Mouse (Mus musculus) stomach, postnatal 0 days (tissue): ENCODE data around the gene Sarnp. TPM values are rescaled to one million over a fixed set of nuclear protein-coding genes. Genes with fewer than 3 reads are reported as not detected.

ENCODE experiments used
- ATAC-seq: fragments of 200-750 bp; cut with Nextera tagmentation; 2 replicates; pipeline ENCODE4 v1.8.0; 2017; ENCODE audit not compliant: low FRiP score, low TSS enrichment
- DNase-seq: peaks from one replicate; pipeline ENCODE4 v3.0.0-alpha.2; 2016; ENCODE audit warnings: low spot score
- H3K27ac ChIP-seq: fragments of 300-500 bp; sonication (generic); replicated peaks from 2 replicates; pipeline ENCODE4 v1.5.1; 2014; ENCODE audit warnings: mild to moderate bottlenecking, control low read depth
- H3K27me3 ChIP-seq: fragments of 300-500 bp; sonication (generic); 2 replicates; pipeline ENCODE4 v1.6.1; 2014; ENCODE audit warnings: low read length; ENCODE audit not compliant: control insufficient read depth, insufficient read depth
- H3K36me3 ChIP-seq: fragments of 300-500 bp; sonication (generic); 2 replicates; pipeline ENCODE4 v1.6.1; 2014; ENCODE audit warnings: low read length, mixed read lengths; ENCODE audit not compliant: control insufficient read depth, insufficient read depth
- H3K4me1 ChIP-seq: fragments of 300-500 bp; sonication (generic); replicated peaks from 2 replicates; pipeline ENCODE4 v1.6.1; 2014; ENCODE audit warnings: antibody characterized with exemption; ENCODE audit not compliant: control insufficient read depth, insufficient read depth
- H3K4me2 ChIP-seq: fragments of 300-500 bp; sonication (generic); replicated peaks from 2 replicates; pipeline ENCODE4 v1.6.1; 2014; ENCODE audit warnings: low read depth, mild to moderate bottlenecking, control low read depth, moderate library complexity
- H3K4me3 ChIP-seq: fragments of 300-500 bp; sonication (generic); 2 replicates; pipeline ENCODE4 v1.5.1; 2014; ENCODE audit warnings: low read depth, low read length, control low read depth
- H3K9ac ChIP-seq: fragments of 300-500 bp; sonication (generic); 2 replicates; pipeline ENCODE4 v1.6.1; 2014; ENCODE audit warnings: mild to moderate bottlenecking, low read length, control low read depth, mixed read lengths
- H3K9me3 ChIP-seq: fragments of 300-500 bp; sonication (generic); 2 replicates; pipeline ENCODE4 v1.6.1; 2016; ENCODE audit warnings: low read length; ENCODE audit not compliant: control insufficient read depth
- CTCF ChIP-seq: IDR thresholded peaks from 2 replicates; pipeline ENCODE4 v1.5.1; 2016; ENCODE audit warnings: antibody characterized with exemption, low read depth, mild to moderate bottlenecking, moderate library complexity
- EP300 ChIP-seq: optimal IDR thresholded peaks from 2 replicates; pipeline ENCODE3; 2016; ENCODE audit warnings: antibody characterized with exemption
- whole genome bisulfite sequencing: fragments of 180-500 bp; shearing (Covaris S2); extraction: QIAGEN DNeasy Blood & Tissue Kit; methylation state at CpG from one replicate; pipeline ENCODE4 v1.1.7; 2014; 5-methylcytosine and 5-hydroxymethylcytosine counted together
- polyA plus RNA-seq: library from polyadenylated mRNA; unstranded; fragments of >200 nt; fragmentation: Nextera tagmentation; extraction: Ambion mirVana; gene quantifications from 2 replicates; pipeline ENCODE4 v1.2.1, GENCODE M21; 2015

Gene Sarnp
- 99.4 and 104 TPM in 2 replicates for polyA plus RNA-seq

DNA sequence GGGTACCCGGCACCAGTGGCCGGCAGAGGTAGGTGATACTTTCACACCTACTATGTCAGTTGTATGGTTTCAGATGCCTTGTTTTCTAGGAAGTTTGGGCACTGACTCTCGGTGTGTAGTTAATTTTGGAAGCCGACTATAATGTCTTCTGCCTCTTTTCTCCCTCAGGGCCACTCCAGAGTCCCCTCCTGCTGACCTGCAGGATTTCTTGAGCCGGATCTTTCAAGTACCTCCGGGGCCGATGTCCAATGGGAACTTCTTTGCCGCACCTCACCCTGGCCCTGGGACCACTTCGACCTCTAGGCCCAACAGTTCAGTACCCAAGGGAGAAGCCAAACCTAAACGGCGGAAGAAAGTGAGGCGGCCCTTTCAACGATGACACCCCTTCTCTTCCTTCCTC lies at the start of gene Sarnp:
Gene Sarnp, plus strand, starts transcription at position 301 of the 400 bp plus-strand sequence.
- no peaks in the 10 kb centered on the region for H3K4me1 ChIP-seq
- H3K4me2 ChIP-seq, result no peak within 1 kb of the TSS
- no peak within 1 kb of the TSS for H3K4me3 ChIP-seq
- H3K9ac ChIP-seq, result no peak within 1 kb of the TSS
- no peak for ATAC-seq
- H3K9me3 ChIP-seq, result no peaks in the 10 kb centered on the region
- H3K27me3 ChIP-seq, result no peaks in the 10 kb centered on the region
- no peak within 1 kb of the TSS for H3K27ac ChIP-seq
- 88% methylated on average over 13 of the region's 13 CpGs for WGBS
- DNase-seq, result no peak
- peaks cover 12% of the 10 kb centered on the region for H3K36me3 ChIP-seq
- no peak for TF ChIP-seq EP300
- no peak for TF ChIP-seq CTCF

DNA sequence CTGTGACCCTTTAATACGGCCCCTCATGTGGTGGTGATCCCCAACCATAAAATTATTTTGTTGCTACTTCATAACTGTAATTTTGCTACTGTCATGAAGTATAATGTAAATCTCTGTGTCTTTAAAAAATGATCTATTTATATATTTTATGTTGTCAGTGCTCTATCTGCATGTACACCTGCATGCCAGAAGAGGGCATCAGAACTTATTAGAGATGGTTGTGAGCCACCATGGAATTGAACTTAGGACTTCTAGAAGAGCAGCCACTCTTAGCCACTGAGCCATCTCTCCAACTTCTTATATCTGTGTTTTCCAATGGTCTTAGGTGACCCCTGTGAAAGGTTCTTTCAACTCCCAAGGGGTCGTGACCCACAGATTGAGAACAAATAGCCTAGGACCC lies 44.2 kb upstream of the Sarnp start:
- no peak for ATAC-seq
- no peak overlapping the region for H3K27ac ChIP-seq
- 88% methylated on average over 2 of the region's 2 CpGs for WGBS

DNA sequence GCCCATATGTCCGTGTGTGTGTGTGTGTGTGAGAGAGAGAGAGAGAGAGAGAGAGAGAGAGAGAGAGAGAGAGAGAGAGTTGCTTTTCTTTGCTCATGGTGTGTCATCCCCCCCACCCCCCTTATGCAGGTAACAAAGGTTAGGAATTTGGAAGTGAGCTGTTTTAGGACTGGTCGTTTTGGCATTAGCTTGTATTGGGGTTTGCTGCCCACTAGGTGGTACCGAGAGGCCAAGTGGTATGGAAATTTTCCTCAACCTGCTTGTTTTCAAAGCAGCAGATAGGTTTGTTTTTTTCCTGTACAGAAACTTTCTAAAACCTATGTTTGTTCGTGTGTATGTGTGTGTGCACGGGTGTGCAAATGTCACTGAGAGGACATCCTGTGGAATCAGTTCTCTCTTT lies 43.4 kb upstream of the Sarnp start:
- Histone ChIP-seq H3K9me3 (no peaks in the 10 kb centered on the region), H3K4me3 (no peak overlapping the region), H3K4me2 (no peak overlapping the region), H3K27me3 (no peaks in the 10 kb centered on the region), H3K4me1 (no peaks in the 10 kb centered on the region), H3K36me3 (no peaks in the 10 kb centered on the region), H3K9ac (no peak overlapping the region), H3K27ac (no peak overlapping the region)
- no peak for DNase-seq
- no peak for ATAC-seq
- TF ChIP-seq CTCF, result peak; percentile 66
- no peak for TF ChIP-seq EP300
- 26% methylated on average over 5 of the region's 5 CpGs for WGBS

More for the DNA sequence above, 44.2 kb upstream of the Sarnp start:
- Histone ChIP-seq H3K9me3 (no peaks in the 10 kb centered on the region), H3K4me3 (no peak overlapping the region), H3K27me3 (no peaks in the 10 kb centered on the region), H3K36me3 (no peaks in the 10 kb centered on the region), H3K4me1 (no peaks in the 10 kb centered on the region), H3K9ac (no peak overlapping the region), H3K4me2 (no peak overlapping the region)
- TF ChIP-seq CTCF (peak; percentile 62), EP300 (no peak)
- no peak for DNase-seq

DNA sequence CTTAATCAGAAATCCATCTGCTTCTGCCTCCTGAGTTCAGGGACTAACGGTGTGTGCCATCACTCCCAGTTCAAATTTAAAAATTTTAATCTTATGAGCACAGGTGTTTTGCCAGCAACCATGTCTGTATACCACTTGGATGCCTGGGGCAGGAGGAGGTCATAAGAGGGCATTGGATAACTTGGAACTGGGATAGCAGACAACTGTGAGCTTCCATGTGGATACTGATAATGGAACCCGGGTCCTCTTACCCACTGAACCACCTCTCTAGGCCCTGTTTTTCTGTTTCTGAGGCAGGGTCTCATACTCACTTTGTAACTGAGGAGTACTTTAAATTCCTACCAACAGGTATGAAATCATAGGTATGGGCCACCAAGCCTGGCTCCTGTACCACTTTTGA lies 38.7 kb upstream of the Sarnp start:
- no peak for TF ChIP-seq CTCF
- no peak for TF ChIP-seq EP300
- ATAC-seq (no peak), DNase-seq (no peak)
- Histone ChIP-seq H3K4me2 (no peak overlapping the region), H3K27ac (peak overlapping the region; percentile 84), H3K36me3 (no peaks in the 10 kb centered on the region), H3K9ac (no peak overlapping the region), H3K4me3 (no peak overlapping the region), H3K9me3 (no peaks in the 10 kb centered on the region), H3K4me1 (no peaks in the 10 kb centered on the region), H3K27me3 (no peaks in the 10 kb centered on the region)
- WGBS, result 93% methylated on average over 2 of the region's 2 CpGs

DNA sequence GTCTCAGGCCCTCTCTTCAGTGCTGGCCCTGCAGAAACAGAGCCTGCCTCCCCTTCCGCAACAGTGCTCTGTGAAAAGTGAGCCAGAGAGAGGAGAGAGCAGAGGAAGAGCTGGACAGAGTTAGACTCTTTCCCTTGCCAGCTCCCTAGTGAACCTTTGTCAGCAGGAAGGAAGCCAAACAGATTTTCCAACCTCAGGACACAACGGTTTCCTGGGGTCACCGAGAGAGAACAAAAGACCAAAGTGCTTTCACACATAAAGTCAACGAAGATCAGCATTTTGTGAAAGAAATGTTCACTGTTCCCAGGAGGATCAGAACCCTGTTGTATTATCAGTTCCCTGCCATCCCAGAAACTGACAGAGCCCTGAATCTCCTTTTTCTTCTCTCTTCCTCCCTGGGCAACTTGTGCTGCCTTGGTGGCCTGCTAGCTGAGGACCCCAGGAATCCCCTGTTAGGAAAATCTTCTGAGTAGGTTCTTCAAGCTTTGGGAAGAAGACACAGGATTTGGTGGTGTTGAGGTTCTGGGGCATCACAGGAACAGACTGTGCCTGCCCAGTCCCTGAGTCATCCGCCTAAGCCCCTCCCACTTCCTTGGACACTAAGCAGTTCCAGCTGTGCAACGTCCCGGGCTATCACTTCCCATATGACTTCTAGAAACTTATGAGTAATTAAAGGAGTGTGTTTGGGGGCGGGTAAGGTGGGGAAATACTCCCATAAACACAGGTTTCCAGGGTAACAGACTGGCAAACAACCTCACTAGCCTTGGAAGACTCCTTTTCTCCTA lies 37.9 kb upstream of the Sarnp start:
- peak; percentile 70 for DNase-seq
- Histone ChIP-seq H3K4me2 (no peak overlapping the region), H3K9me3 (no peaks in the 10 kb centered on the region), H3K27me3 (no peaks in the 10 kb centered on the region), H3K9ac (0 out of 2 replicates have a peak overlapping the region, but pooled peaks have one; percentile 23), H3K4me3 (no peak overlapping the region), H3K4me1 (no peaks in the 10 kb centered on the region), H3K27ac (peak overlapping the region; percentile 84), H3K36me3 (no peaks in the 10 kb centered on the region)
- peak; percentile 95 for ATAC-seq
- TF ChIP-seq CTCF (no peak), EP300 (no peak)
- 14% methylated on average over 8 of the region's 8 CpGs for WGBS

DNA sequence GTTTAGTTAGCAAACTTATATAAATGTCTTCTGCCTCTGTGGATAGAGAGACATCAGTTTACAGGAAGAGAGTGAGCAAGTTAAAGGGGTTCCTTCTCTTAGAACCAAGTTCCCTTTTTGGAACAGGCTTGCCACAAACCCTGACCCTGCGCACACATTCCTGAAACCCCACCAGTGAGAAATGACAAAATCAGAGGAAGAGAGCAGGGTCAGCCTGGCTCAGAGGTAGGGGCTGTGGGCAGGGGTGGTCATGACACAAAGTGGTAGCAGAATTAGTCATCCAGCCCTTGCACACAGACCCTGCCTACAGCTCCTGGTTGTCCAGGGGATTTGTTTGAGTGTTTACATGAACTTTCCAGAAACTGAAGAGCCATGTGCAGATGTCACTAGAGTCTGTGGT lies 36.9 kb upstream of the Sarnp start:
- DNase-seq, result no peak

More for the DNA sequence above, 36.9 kb upstream of the Sarnp start:
- H3K4me1 ChIP-seq, result no peaks in the 10 kb centered on the region
- no peak overlapping the region for H3K4me3 ChIP-seq
- TF ChIP-seq CTCF, result no peak
- TF ChIP-seq EP300, result no peak
- no peaks in the 10 kb centered on the region for H3K27me3 ChIP-seq
- no peak for ATAC-seq
- WGBS, result 93% methylated on average over 1 of the region's 1 CpGs
- H3K27ac ChIP-seq, result no peak overlapping the region; the same call in 1 of the 2 replicates
- H3K9me3 ChIP-seq, result no peaks in the 10 kb centered on the region
- no peak overlapping the region for H3K9ac ChIP-seq
- no peak overlapping the region for H3K4me2 ChIP-seq
- H3K36me3 ChIP-seq, result no peaks in the 10 kb centered on the region
